Mouse (Mus musculus): ENCODE data around the gene Zfp687. TPM values are rescaled to one million over a fixed set of nuclear protein-coding genes. Genes with fewer than 3 reads are reported as not detected.

The Zfp687 gene
- polyA plus RNA-seq, 1 experiment, result 12.7 TPM

- TF ChIP-seq CTCF (IDR thresholded peaks at IDR 0.05; ENCODE audit: low read depth, low read length), result no peak
- no peak for TF ChIP-seq POLR2A (IDR thresholded peaks at IDR 0.05; ENCODE audit: borderline replicate concordance, low read depth, low read length)
- peaks cover 4% of the 10 kb centered on the region for H3K4me1 ChIP-seq (ENCODE audit: control insufficient read depth, insufficient read depth, low read length)
- no peak overlapping the region for H3K4me3 ChIP-seq (ENCODE audit: insufficient read depth, low read length)
- no peak overlapping the region for H3K27ac ChIP-seq (ENCODE audit: insufficient read depth, low read depth, low read length)
These were observed 3.5 kb upstream of the Zfp687 start for GRCm38 (mm10) chr3:95018741-95019140.

DNA sequence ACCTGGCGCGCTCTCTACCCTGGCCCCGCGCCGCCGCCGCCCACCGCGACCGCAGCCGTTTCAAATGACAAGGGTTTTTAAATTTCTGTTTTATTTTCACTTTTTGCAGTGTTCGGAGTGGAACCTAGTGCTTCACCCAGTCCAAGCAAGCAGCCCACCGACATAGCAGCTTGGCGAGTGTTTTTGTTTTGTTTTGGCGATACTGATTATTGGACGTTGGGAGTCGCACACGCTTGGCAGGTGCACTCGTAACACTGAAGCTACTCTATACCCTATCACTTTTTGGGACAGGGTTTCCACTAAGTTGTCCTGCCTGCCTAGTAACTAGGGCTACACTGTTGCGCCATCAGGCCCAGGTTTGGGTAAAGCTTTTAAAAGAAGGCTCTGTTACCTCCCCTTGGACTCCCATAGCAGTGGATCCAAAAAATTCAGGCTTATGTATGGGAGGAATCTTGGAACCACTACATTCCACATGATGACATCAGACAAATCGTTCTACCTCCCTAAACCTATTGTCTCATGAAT, 1.3 kb upstream of the Zfp687 start:
- Histone ChIP-seq H3K27ac (ENCODE audit: insufficient read depth, low read depth, low read length) (peak overlapping the region; percentile 78; the same call in 1 of the 2 replicates), H3K4me3 (ENCODE audit: insufficient read depth, low read length) (peak overlapping the region; percentile 75), H3K4me1 (ENCODE audit: control insufficient read depth, insufficient read depth, low read length) (peaks cover 4% of the 10 kb centered on the region)
- TF ChIP-seq CTCF (IDR thresholded peaks at IDR 0.05; ENCODE audit: low read depth, low read length), result no peak
- no peak for TF ChIP-seq POLR2A (IDR thresholded peaks at IDR 0.05; ENCODE audit: borderline replicate concordance, low read depth, low read length)

DNA sequence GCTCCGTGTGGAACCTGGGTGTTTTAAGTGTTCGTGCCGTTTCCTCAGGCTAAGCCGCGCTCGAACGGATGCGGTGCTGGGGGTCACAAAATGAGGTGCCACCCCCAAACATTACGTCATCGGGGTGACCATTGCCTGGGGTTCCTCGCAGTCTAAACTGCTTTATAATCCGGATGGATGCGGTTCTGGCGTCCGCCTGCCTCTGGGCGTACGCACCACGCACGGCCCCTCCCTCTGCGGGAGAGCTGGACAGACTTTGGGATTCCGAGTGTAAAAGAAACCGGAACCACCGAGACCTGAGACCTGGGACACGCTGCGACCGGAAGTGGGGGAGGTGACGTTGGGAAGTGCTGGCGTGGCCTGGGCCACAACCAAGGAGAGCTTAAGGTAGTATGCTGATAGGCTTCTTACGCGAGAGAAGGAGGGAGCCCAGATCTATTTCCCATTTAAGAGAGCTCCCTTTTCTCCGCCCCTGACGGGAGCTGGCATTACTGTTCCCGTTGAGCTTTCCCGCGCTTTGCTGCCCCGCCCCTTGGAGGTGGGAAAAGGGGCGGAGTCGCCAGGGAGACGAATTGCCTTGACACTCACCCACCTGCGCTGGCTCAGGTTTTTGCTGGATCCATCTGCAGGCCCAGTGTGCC, 763 bp upstream of the Zfp687 start:
- peak overlapping the region; percentile 78 for H3K27ac ChIP-seq (ENCODE audit: insufficient read depth, low read depth, low read length)
- H3K4me1 ChIP-seq (ENCODE audit: control insufficient read depth, insufficient read depth, low read length), result peaks cover 4% of the 10 kb centered on the region
- peak overlapping the region; percentile 75 for H3K4me3 ChIP-seq (ENCODE audit: insufficient read depth, low read length)
- TF ChIP-seq POLR2A (IDR thresholded peaks at IDR 0.05; ENCODE audit: borderline replicate concordance, low read depth, low read length) (no peak), CTCF (IDR thresholded peaks at IDR 0.05; ENCODE audit: low read depth, low read length) (no peak)

DNA sequence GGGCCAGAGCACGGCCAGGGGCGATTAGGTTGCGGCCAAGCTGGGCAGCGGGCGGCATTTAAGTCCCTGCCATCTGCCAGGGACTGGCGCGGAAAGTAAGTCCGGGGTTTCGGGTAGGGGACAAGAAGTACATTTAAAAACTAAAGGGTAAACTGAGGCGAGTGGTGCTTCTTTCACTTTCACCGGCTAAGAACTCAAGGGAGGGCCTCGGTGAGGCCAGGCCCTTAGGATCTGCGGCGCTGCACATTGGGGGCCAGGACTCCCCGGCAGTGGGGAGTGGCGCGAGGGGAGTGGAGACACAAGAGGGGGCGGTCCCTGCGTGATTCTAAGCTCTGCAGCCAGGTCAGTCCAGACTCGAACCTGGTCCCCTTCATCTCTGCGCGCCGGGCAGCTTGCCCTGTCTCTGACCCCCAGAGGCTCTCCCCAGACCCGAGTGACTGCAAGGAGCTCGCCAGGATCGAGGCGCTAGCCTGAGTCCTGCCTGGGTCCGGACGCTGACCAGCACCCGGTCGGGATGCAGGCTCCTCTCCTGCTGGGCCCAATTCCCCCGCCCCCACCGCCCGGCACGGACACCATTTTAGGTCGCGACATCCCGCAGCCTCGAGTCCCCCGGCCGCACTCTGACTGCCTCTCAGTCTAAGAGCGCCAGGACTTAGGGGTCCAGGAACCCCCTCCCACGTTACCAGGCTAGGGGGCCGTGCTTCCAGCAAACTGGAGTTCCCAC, 658 bp downstream of the Zfp687 start:
- TF ChIP-seq POLR2A (IDR thresholded peaks at IDR 0.05; ENCODE audit: borderline replicate concordance, low read depth, low read length) (no peak), CTCF (IDR thresholded peaks at IDR 0.05; ENCODE audit: low read depth, low read length) (no peak)

DNA sequence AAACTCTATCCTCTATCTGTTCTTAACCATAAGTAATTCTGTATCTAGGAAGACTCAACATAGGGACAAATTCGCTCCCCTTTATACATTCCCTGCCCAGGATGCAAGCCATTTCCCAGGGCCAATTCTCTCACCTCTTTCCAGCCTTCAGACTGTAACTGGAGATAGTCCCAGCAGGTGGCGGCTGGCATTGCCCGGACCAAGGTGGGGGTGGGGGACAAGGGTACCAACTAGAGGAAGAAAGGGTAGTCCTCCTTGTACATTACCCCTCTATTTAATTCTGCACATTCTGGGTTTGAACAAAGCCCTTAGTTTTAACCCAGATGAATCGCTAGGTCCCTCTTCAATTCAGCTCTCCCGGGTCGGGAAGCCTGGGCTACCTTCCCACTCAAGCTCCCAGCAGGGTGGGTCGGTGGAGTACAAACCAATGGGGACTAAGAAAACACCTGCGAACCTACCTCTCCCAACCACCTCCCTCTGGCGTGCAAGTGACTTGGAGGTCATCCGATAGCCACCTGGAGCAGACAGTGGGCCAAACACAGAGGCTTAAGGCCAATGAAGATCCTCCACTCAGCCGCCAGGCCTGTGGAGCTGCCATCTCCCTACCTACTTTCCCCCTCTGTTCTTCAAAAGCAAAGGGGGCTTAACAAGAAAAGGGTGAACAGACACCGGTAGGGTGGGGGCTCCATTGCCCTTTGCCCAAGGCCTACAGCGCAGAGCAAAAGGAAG, 1.4 kb downstream of the Zfp687 start:
- no peak overlapping the region for H3K27ac ChIP-seq (ENCODE audit: insufficient read depth, low read depth, low read length)
- no peak for TF ChIP-seq CTCF (IDR thresholded peaks at IDR 0.05; ENCODE audit: low read depth, low read length)
- TF ChIP-seq POLR2A (IDR thresholded peaks at IDR 0.05; ENCODE audit: borderline replicate concordance, low read depth, low read length), result no peak
- H3K4me3 ChIP-seq (ENCODE audit: insufficient read depth, low read length), result peak overlapping the region; percentile 59
- H3K4me1 ChIP-seq (ENCODE audit: control insufficient read depth, insufficient read depth, low read length), result peaks cover 4% of the 10 kb centered on the region

More for the DNA sequence above, 658 bp downstream of the Zfp687 start:
- no peak overlapping the region for H3K27ac ChIP-seq (ENCODE audit: insufficient read depth, low read depth, low read length)
- H3K4me1 ChIP-seq (ENCODE audit: control insufficient read depth, insufficient read depth, low read length), result peaks cover 4% of the 10 kb centered on the region
- H3K4me3 ChIP-seq (ENCODE audit: insufficient read depth, low read length), result peak overlapping the region; percentile 59

DNA sequence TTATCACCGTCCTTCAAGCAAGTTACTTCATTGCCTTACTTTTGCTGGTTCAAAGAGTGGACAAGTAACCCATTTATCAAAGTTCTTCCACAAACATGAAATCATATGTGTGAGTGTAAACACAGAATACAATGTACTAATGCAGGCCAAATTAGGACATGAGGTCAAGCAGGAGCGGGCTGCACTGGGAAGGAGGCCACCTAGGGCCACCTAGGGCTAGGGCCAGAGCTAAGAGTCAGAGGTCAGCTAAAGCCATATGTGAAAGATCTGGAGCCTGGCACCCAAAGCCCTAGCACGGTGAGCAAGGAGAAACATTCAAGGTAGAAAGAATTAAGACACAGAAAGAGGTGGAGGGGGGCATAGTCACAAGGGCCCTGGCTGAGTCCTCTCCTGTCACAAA, 2.3 kb downstream of the Zfp687 start:
- no peak overlapping the region for H3K27ac ChIP-seq (ENCODE audit: insufficient read depth, low read depth, low read length)
- no peak overlapping the region for H3K4me3 ChIP-seq (ENCODE audit: insufficient read depth, low read length)
- TF ChIP-seq POLR2A (IDR thresholded peaks at IDR 0.05; ENCODE audit: borderline replicate concordance, low read depth, low read length), result no peak
- TF ChIP-seq CTCF (IDR thresholded peaks at IDR 0.05; ENCODE audit: low read depth, low read length), result no peak
- peaks cover 4% of the 10 kb centered on the region for H3K4me1 ChIP-seq (ENCODE audit: control insufficient read depth, insufficient read depth, low read length)

- no peak overlapping the region for H3K4me3 ChIP-seq (ENCODE audit: insufficient read depth, low read length)
- TF ChIP-seq CTCF (IDR thresholded peaks at IDR 0.05; ENCODE audit: low read depth, low read length) (no peak), POLR2A (IDR thresholded peaks at IDR 0.05; ENCODE audit: borderline replicate concordance, low read depth, low read length) (no peak)
- H3K4me1 ChIP-seq (ENCODE audit: control insufficient read depth, insufficient read depth, low read length), result peaks cover 4% of the 10 kb centered on the region; the same call in 1 of the 2 replicates
- H3K27ac ChIP-seq (ENCODE audit: insufficient read depth, low read depth, low read length), result no peak overlapping the region
These were observed 4.9 kb downstream of the Zfp687 start for GRCm38 (mm10) chr3:95010396-95010795.

DNA sequence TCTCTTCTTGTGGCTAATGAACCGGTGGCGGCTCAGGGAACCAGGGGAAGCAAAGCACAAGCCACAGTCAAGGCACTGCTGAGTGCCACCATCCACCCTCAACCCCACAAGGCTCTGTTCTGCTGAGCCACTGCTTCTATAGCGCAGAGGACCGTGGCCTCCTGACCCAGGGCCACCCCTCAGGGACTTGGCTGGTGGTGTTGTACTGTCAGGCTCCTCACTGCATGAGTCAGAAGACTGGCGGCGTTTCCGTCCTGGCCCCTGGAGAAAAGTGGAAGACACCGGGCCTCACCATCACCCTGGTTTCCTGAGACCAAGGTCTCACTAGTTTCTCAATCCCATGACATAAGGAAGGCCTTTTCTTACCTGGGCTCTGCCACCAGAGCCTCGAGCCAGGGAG, 7.5 kb downstream of the Zfp687 start:
- Histone ChIP-seq H3K4me3 (ENCODE audit: insufficient read depth, low read length) (no peak overlapping the region), H3K27ac (ENCODE audit: insufficient read depth, low read depth, low read length) (no peak overlapping the region), H3K4me1 (ENCODE audit: control insufficient read depth, insufficient read depth, low read length) (peaks cover 22% of the 10 kb centered on the region)
- TF ChIP-seq POLR2A (IDR thresholded peaks at IDR 0.05; ENCODE audit: borderline replicate concordance, low read depth, low read length), result no peak
- no peak for TF ChIP-seq CTCF (IDR thresholded peaks at IDR 0.05; ENCODE audit: low read depth, low read length)

DNA sequence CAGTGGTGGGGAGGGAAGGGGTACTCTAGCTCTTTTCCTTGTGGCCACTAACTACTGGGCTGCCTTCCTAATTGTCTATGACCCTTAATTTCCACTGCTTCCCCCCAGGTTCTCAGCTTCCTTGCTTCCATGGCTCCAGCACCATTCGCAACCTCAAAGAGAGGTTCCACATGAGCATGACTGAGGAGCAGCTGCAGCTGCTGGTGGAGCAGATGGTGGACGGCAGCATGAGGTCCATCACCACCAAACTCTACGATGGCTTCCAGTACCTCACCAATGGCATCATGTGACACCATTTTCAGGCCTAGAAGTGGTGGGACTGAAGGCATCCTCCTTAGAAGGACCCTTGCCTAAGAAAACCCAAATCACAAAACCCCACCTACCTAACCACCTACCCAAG, 9.6 kb downstream of the Zfp687 start:
- Histone ChIP-seq H3K27ac (ENCODE audit: insufficient read depth, low read depth, low read length) (no peak overlapping the region), H3K4me1 (ENCODE audit: control insufficient read depth, insufficient read depth, low read length) (peaks cover 25% of the 10 kb centered on the region), H3K4me3 (ENCODE audit: insufficient read depth, low read length) (no peak overlapping the region)
- TF ChIP-seq CTCF (IDR thresholded peaks at IDR 0.05; ENCODE audit: low read depth, low read length), result no peak
- no peak for TF ChIP-seq POLR2A (IDR thresholded peaks at IDR 0.05; ENCODE audit: borderline replicate concordance, low read depth, low read length)
